Mouse (Mus musculus): ENCODE data around the gene Mettl8. TPM values are rescaled to one million over a fixed set of nuclear protein-coding genes. Genes with fewer than 3 reads are reported as not detected.

Gene Mettl8
- total RNA-seq, 2 experiments from 2014 or later, result 11.1 to 13.0 TPM

DNA sequence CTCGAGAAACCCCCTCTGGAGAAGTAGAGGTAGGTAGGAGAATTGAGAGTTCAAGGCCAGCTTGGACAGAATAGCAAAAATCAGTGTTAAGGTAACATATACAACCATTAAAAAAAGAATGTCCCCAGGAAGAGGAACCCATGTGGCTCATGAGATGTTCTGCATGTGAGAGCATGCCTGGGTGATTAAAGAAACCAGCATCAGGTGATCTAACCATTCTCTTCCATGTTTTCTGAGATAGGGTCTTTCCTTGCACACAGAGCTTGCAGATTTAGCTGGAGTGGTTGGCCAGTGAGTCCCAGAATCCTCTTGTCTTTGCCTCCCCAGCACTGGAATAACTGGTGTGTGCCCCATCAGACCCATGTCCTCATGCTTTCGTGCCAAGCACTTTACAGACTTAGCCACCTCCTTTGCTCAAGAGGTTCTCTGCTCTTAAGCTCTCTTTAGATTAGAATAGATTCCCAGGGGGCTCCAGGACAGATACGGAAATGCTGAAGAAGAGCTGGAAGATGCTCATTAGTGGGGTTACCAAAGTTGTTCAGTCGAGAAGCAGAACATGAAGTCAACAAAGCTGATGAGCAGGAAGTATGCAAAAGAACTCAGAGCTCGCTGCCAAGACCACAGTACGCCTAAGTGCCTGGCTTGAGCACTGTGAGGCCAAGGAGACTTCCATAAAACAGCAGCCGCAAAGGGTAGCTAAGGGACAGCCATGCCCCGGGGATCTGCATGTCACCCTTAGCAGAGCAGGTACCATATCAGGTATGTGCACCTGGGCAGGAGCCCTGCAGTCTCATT is 110.7 kb downstream of the Mettl8 start:
- no peak for ATAC-seq (replicated peaks; ENCODE audit: low FRiP score, poor library complexity, severe bottlenecking)

DNA sequence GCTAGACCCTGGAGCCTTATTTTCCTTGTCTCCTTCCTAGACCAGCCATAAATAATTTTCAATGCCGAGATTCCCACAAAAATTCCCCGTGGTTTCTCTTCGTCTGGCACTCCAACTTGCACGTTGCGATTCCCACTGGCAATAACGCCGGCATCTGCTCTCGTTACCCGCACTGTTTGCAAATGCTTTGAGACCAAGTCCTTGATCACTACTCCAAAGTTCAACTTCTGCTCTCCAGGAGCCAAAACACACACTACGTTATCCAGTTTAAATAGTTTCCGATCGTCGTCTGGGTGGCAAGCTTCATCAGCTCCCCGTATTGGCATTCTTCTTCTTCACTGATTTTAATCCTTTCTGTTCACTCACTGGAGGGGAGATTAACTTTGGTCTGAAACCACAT is 114.6 kb downstream of the Mettl8 start:
- no peak for ATAC-seq (replicated peaks; ENCODE audit: low FRiP score, poor library complexity, severe bottlenecking)

DNA sequence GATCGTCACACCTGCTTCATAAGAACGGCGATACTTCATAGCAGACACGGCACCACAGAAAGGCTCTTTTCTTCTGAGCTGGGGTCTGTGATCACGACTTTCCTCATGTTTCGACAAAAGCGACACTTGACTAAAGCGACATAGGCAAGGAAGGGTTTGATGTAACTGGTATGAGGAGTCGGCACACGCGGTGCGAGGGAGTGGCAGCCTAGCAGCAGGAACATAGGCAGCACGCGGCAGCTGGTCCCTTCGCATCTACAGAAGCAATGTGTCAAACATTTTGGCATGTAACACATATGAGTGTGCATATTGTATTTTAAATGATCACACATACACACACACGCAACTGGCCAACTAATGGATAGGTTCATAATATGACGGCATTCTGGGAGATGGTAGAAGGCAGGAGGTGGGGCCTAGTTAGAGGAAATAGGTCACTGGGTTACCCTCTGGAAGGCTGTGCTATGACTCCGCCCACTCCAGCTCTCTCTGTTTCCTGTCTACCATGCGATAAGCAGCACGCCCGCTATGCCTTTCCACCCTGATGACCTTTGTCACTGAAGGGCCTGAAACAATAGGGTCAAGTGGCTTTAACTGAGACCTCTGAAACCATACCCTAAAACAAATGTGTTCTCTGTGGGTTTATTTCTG is 116.4 kb downstream of the Mettl8 start:
- ATAC-seq (replicated peaks; ENCODE audit: low FRiP score, poor library complexity, severe bottlenecking), result peak; percentile 88

DNA sequence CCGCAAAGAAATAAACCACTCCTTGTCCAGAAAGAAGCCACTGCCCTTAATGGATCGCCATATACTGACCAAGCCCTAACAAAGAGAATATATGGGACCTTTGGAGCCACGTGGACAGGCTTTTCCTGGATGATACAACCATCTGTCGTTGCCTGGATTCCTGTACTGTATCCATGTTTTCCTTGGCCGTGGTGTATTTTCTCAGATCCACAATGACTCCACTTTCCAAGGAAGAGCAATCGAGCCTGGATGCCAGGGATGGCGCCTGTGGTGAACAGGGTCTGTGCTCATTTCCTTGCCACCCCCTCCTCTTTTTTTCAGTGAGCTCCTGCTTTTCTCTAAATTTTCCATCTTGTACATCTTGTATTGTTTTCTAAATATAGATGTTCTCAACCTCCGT is 120.6 kb downstream of the Mettl8 start:
- ATAC-seq (replicated peaks; ENCODE audit: low FRiP score, poor library complexity, severe bottlenecking), result no peak

DNA sequence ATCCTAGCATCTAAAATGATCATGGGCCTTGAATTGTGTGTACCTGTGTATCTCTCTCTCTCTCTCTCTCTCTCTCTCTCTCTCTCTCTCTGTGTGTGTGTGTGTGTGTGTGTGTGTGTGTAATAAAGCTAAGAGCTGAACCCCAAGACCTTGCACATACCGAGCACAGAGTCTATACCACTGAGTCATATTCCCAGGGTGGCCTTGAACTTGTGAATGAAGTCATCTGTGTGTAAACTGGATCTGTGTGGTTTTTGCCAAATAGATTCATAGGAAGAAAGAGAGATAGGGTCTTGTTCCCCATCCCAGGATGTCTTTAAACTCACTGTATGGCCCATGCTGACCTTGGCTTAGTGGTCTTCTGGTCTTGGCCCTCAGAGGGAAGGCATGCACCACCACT is 121.9 kb downstream of the Mettl8 start:
- ATAC-seq (replicated peaks; ENCODE audit: low FRiP score, poor library complexity, severe bottlenecking), result no peak

DNA sequence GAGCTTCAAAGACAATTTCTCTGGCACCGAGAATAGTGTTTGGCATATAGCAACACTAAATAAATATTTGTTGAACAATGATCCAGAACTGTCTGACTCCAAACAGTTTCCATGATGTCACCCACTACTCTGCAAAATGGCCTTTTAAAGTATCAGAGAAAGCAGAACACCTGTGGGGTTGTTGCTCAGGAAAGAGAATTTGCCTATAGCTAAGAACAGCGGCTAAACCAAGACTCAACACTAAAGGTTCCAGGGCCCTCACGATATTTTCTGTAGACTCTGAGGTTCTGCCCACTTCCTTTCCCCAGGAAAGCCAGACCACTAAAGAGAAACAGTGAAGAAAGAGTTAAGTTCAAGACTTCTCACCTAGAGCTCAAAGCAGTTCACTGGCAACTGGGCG is 122.4 kb downstream of the Mettl8 start:
- ATAC-seq (replicated peaks; ENCODE audit: low FRiP score, poor library complexity, severe bottlenecking), result no peak

DNA sequence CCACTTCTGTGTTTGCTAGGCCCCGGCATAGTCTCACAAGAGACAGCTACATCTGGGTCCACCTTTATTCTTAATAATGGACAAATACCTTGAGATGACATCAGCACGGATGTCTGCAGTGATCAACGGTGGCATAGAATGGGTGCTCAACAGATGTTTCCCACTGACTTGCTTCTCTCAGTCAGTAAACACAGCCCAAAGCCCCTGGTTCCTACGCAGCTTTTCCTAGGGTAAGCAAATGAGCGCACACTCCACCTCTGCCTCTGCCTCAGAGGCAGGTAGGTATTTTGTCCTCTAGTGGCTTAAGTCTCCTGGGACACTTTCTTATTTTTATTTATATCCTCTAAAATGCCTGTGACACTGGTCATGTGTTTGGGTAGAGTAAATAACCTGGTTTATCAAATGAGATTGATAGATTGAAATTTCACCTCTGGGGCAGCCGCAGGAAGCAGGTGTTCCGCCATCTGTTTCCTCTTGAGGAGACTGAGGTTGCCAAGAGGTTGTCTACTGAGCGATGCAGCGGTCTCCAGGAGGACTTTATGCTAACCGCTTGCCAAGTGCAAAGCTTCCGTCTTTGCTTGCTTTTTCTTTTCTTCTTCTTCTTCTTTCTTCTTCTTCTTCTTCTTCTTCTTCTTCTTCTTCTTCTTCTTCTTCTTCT is 124.6 kb downstream of the Mettl8 start:
- no peak for ATAC-seq (replicated peaks; ENCODE audit: low FRiP score, poor library complexity, severe bottlenecking)

DNA sequence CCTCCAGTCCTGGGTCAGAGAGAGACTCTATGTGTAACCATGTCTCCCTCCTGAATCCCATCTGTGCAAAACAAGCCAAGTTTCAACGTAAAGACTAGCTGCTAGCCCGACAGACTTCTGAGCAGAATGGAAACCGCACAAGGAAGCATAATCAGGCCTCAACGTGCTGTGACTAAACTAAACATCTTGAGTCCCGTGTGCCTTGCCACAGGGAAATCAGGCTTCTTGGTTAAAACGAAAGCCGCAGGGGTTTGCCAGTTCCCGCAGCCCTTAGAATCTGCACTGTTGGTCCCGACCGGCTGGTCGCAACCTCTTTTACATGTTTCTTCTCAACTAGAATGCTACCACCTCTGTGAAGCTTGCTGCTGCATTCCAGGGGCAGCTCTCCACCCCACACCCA is 125.7 kb downstream of the Mettl8 start:
- ATAC-seq (replicated peaks; ENCODE audit: low FRiP score, poor library complexity, severe bottlenecking), result no peak

DNA sequence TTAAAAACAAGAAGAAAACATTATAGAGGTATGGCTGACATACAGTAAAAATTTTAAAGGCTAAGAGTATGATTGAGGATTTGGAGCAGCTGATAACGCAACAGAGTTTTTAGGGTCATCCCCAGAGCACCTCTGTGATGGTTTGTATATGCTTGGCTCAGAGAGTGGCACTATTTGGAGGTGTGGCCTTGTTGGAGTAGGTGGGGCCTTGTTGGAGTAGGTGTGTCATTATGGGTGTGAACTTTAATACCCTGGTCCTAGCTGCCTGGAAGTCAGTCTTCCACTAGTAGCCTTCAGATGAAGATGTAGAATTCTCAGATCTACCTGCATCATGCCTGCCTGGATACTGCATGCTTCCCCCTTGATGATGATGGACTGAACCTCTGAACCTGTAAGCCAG is 131.3 kb downstream of the Mettl8 start:
- no peak for ATAC-seq (replicated peaks; ENCODE audit: low FRiP score, poor library complexity, severe bottlenecking)

DNA sequence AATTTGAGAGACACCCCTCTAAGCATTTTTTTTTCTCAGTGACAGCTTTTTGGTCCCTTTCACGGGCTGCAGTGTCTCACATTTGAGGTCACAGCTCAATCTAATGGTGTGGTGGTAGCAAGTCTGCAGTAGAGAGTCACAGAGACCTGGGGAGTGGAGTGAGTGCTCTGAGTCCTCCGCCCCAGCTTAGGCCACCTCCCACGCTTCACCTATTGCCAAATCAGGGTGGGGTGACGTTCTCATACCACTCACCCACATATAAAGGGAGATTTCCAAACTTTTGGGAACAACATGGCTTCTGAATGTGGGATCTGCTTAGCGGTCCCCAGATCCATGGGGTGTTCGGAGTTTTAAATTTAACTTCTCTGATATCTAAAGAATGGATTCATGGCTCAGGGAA is 132.6 kb downstream of the Mettl8 start:
- no peak for ATAC-seq (replicated peaks; ENCODE audit: low FRiP score, poor library complexity, severe bottlenecking)

DNA sequence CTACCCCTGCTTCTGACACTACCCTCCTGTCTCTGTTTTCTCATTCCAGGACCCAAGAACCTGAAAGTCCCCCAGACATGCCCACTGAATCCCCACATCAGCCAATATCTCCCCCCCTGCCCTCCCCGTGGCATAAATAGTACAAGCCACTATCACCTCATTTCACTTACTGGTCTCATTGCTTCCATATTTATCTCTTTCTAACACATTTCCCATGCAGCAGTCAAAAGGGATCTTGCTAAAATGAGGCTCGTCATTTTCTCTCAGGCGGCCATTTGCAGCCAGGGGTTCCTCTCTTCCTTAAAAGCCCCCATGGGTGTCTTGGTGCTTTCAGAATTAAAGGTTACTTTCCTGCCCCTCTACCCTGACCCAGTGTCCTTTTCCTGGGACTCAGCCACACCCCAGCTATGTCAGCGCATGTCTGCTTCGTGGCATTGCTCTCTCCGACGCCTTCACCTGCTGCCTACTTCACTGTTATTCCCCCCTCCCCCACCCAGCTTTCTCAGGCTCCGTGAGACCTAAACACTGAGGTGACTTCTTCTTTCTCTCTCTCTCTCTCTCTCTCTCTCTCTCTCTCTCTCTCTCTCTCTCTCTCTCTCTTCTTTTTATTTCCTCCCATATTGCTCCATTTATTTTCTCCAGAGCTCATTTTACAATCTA is 134.3 kb downstream of the Mettl8 start:
- peak; percentile 80 for ATAC-seq (replicated peaks; ENCODE audit: low FRiP score, poor library complexity, severe bottlenecking)

DNA sequence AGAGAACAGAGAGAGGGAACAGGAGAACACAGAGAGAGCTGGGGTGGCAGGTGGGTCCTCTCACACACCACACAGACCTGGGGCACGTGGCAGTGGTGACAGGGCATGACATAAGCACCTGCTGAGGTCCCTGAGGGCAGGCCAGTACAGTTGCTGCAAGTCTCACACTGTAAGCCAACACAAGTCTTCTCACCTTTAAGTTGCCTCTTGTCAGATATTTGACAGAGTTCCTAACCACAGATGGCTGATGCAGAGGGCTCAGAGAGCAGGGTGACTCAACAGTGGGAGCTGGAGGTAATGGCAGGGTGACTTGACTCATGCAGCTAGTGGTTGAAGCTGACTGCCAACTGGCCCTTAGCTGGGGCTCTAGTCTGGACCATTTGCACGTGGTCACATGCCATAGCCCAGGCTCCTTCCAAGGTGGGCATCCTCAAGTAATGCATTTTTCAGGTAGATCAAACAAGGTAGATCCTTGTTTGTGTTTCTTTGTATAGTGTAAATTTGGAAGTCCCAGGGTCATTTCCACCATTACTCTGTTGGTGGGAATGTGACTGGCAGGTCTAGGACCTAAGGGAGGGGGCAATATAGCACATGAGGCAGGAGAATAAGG is 135.4 kb downstream of the Mettl8 start:
- ATAC-seq (replicated peaks; ENCODE audit: low FRiP score, poor library complexity, severe bottlenecking), result peak; percentile 44

DNA sequence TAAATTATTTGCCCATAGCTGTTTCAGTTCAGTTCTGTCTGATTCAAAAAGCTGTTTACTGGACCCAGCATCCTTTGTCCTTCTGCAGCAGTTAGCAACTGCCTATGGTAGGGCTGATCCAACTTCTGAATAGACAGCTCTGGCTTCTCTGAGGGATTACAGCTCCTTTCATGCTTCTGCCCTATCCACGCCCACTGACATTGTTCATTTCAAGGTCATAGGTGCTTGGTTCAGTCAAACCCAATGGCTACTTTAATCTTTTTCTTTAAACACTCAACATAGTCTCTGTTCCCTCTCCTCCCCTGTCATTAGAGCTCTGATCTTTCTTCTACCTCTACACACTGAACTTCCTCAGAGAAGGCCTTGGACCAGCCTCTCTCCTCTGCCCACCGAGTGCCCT is 136.9 kb downstream of the Mettl8 start:
- no peak for ATAC-seq (replicated peaks; ENCODE audit: low FRiP score, poor library complexity, severe bottlenecking)

Other genes starting within 250 kb of the Mettl8 start
- gene Tlk1, start 229.9 kb downstream of the Mettl8 start, total RNA-seq (2015; ENCODE audit: low replicate concordance), result 58.6 and 84.4 TPM in 2 replicates
- 59.6 and 75.0 TPM in 2 replicates for gene Tlk1, start 229.9 kb downstream of the Mettl8 start, total RNA-seq (2017; ENCODE audit: low replicate concordance)
- 0.77 and 3.6 TPM in 2 replicates for gene Dcaf17, start 255 bp downstream of the Mettl8 start, total RNA-seq (2015; ENCODE audit: low replicate concordance)
- 1.1 and 2.1 TPM in 2 replicates for gene Dcaf17, start 255 bp downstream of the Mettl8 start, total RNA-seq (2017; ENCODE audit: low replicate concordance)
- not detected in 2 replicates for gene Cybrd1, start 62.3 kb upstream of the Mettl8 start, total RNA-seq (2015; ENCODE audit: low replicate concordance)
- not detected in 2 replicates for gene Cybrd1, start 62.3 kb upstream of the Mettl8 start, total RNA-seq (2017; ENCODE audit: low replicate concordance)
- gene Dync1i2, start 156.1 kb upstream of the Mettl8 start, total RNA-seq (2015; ENCODE audit: low replicate concordance), result 42.7 and 43.7 TPM in 2 replicates
- 43.8 and 50.0 TPM in 2 replicates for gene Dync1i2, start 156.1 kb upstream of the Mettl8 start, total RNA-seq (2017; ENCODE audit: low replicate concordance)

All from erythroblast, adult 5-6 weeks (primary cell).